Mouse (Mus musculus) embryonic stem cell, embryonic (primary cell): ENCODE data around the gene Pdk2.

Experiments used
- CTCF ChIA-PET, 4 experiments: fragments of 300-600 bp in 2 of 4; fragments of 350-600 bp in 2 of 4; sonication (Branson Sonifier 250); formaldehyde crosslinking; loops; one replicate each; lab custom pipeline; 2022; ENCODE audit warnings: inconsistent platforms in 2 of 4; lab: Charles Lee
- POLR2A ChIA-PET, 4 experiments: fragments of 300-600 bp in 2 of 4; fragments of 350-600 bp in 2 of 4; sonication (Branson Sonifier 250); formaldehyde crosslinking; loops; one replicate each; lab custom pipeline; 2022; ENCODE audit warnings: antibody characterized with exemption in 4 of 4, inconsistent platforms in 1 of 4; lab: Charles Lee

Pdk2 gene

DNA sequence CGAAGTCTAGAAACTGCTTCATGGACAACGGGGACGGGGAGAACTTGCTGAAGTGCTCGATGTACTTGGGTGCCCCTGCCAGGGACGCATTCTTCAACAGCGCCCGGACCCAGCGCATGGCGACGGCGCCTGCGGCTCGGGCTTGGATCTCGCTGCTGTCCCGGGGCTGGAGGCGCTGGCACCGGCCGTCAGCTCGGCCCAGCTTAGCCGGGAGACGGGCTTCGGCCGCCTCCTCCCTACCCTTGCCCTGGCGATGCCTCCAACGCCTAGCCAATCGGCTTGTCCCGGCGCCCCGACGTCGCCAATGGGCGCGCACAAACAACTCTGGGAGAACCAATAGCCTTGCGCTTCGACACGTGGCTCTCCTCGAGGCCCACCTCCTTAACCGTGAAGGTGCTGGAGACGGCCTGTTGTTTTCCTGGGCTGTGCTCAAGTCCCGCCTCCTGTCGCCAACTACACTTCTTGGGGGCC lies at the start of gene Pdk2:
Gene Pdk2, minus strand, starts transcription at position 216 of the 471 bp plus-strand sequence.
- CTCF ChIA-PET, result interaction anchor here (0.6 to 2.5 kb wide), 26 partner anchors 8 to 255 kb away, joined by 3 to 19 read pairs (median 4); no protein-coding TSS in a partner anchor
- POLR2A ChIA-PET, result interaction anchor here in 3 of 4 experiments (0.6 to 2.5 kb wide), 15 partner anchors 11 to 271 kb away, joined by 3 to 6 read pairs (median 3); partner anchors contain the start of genes Itga3 (in 2 of the 3) and Ppp1r9b (in 1 of the 3)

GRCm38 (mm10) chr11:95088857-95089779 lies 48.0 kb upstream of the Pdk2 start:
- ChIA-PET POLR2A (interaction anchor here in 2 of 4 experiments (1.1 to 2.0 kb wide), 3 partner anchors 11 to 16 kb away, joined by 4 to 5 read pairs (median 5); no protein-coding TSS in a partner anchor), CTCF (interaction anchor here in 1 of 4 experiments (1.3 kb wide), 1 partner anchor 119 kb away, joined by 3 read pairs; no protein-coding TSS in a partner anchor)

DNA sequence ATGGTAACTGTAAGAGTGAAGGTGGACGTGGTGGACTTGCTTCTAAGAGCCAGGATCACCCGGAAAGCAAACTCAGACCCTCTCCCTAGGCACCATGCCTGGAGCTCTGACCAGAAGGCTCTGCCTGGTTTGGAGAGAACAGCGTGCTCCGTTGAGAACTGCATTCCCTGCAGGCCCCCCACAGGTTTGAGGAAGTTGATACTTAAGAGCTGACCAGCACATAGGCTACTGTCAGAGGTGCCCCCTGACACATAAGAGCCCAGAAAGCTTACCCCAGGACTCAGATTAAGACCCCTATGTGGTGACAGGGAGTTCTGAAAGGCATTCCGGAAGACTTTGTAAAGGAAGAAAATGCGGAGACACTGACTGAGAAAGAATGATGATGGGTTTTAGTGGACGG lies 47.1 kb upstream of the Pdk2 start:
- ChIA-PET CTCF (interaction anchor here in 2 of 4 experiments (1.0 to 1.3 kb wide), 2 partner anchors 13 to 118 kb away, joined by 3 read pairs; no protein-coding TSS in a partner anchor), POLR2A (interaction anchor here in 3 of 4 experiments (0.5 to 2.0 kb wide), 4 partner anchors 10 to 17 kb away, joined by 3 to 5 read pairs (median 4); partner anchors contain the start of gene Itga3 (in 1 of the 3))

- CTCF ChIA-PET, result interaction anchor here (0.5 to 1.9 kb wide), 10 partner anchors 9 to 438 kb away, joined by 3 to 12 read pairs (median 3); partner anchors contain the start of gene Itga3 (in 1 of the 4)
- POLR2A ChIA-PET, result interaction anchor here in 3 of 4 experiments (0.5 to 2.9 kb wide), 9 partner anchors 9 to 225 kb away, joined by 3 to 25 read pairs (median 5); partner anchors contain the start of gene Itga3 (in 2 of the 3)
Observed at GRCm38 (mm10) chr11:95087301-95088228, 46.4 kb upstream of the Pdk2 start.

GRCm38 (mm10) chr11:95086229-95086628 lies 45.1 kb upstream of the Pdk2 start:
- ChIA-PET CTCF (interaction anchor here in 2 of 4 experiments (0.5 to 1.9 kb wide), 5 partner anchors 9 to 165 kb away, joined by 3 to 8 read pairs (median 3); partner anchors contain the start of gene Itga3 (in 2 of the 2)), POLR2A (interaction anchor here in 3 of 4 experiments (0.5 to 2.9 kb wide), 7 partner anchors 10 to 669 kb away, joined by 3 to 25 read pairs (median 3); partner anchors contain the start of gene Itga3 (in 1 of the 3))

- POLR2A ChIA-PET, result interaction anchor here in 3 of 4 experiments (0.6 to 2.9 kb wide), 4 partner anchors 9 to 156 kb away, joined by 3 to 25 read pairs (median 4); partner anchors contain the start of gene Itga3 (in 1 of the 3)
- CTCF ChIA-PET, result interaction anchor here in 2 of 4 experiments (0.5 to 1.9 kb wide), 7 partner anchors 9 to 393 kb away, joined by 3 to 8 read pairs (median 3); partner anchors contain the start of gene Itga3 (in 2 of the 2)
Observed at GRCm38 (mm10) chr11:95085710-95086109, 44.6 kb upstream of the Pdk2 start.

- ChIA-PET POLR2A (interaction anchor here in 3 of 4 experiments (0.6 to 2.9 kb wide), 4 partner anchors 8 to 395 kb away, joined by 3 to 25 read pairs (median 4); partner anchors contain the start of gene Itga3 (in 1 of the 3)), CTCF (interaction anchor here in 2 of 4 experiments (0.6 to 1.3 kb wide), 4 partner anchors 12 to 174 kb away, joined by 3 read pairs; no protein-coding TSS in a partner anchor)
Observed at GRCm38 (mm10) chr11:95084811-95085382, 43.7 kb upstream of the Pdk2 start.

GRCm38 (mm10) chr11:95084175-95084574 lies 43.0 kb upstream of the Pdk2 start:
- CTCF ChIA-PET, result interaction anchor here in 3 of 4 experiments (0.5 to 1.3 kb wide), 4 partner anchors 11 to 175 kb away, joined by 3 read pairs; no protein-coding TSS in a partner anchor
- POLR2A ChIA-PET, result interaction anchor here in 3 of 4 experiments (0.8 to 1.1 kb wide), 3 partner anchors 9 to 396 kb away, joined by 3 read pairs; no protein-coding TSS in a partner anchor

GRCm38 (mm10) chr11:95082896-95083295 lies 41.7 kb upstream of the Pdk2 start:
- ChIA-PET POLR2A (no interaction called here), CTCF (no interaction called here)

- ChIA-PET CTCF (interaction anchor here in 1 of 4 experiments (0.8 to 1.3 kb wide), 3 partner anchors 9 to 102 kb away, joined by 3 read pairs; partner anchors contain the start of gene Pdk2), POLR2A (interaction anchor here in 3 of 4 experiments (1.1 to 2.6 kb wide), 3 partner anchors 9 to 123 kb away, joined by 3 to 5 read pairs (median 3); no protein-coding TSS in a partner anchor)
Observed at GRCm38 (mm10) chr11:95080783-95081182, 39.6 kb upstream of the Pdk2 start.

DNA sequence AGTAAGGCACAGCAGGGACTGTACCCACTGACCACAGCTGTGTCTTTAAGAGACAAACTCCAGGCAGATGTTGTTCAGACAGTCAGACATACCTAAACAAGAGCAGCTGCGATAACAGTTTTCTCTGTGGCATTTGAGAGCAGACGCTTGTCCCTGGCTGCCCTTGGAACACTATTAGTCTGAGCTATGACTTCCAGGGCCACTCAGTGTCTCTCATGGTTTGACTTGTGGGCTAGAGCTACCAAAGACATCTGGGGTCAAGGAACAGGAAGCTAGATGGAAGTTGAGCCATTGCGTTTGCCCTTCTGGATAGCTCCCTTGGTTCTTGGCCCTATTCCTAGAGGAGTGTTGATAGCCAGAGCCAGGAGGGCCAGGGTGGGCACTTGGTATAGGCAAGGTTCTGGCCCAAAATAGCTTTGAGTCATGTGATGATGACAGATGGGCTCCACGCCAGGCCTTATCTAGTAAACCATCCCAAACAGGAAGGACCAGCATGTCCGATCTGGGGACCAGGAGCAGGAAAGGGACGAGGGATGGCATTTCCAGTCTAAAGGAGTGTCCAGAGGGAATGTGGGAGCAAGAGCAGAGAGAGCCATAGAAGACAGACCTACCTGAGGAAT lies 38.2 kb upstream of the Pdk2 start:
- ChIA-PET POLR2A (interaction anchor here (0.6 to 2.6 kb wide), 9 partner anchors 8 to 869 kb away, joined by 3 to 5 read pairs (median 3); no protein-coding TSS in a partner anchor), CTCF (interaction anchor here in 3 of 4 experiments (0.5 to 1.9 kb wide), 9 partner anchors 33 to 459 kb away, joined by 3 to 5 read pairs (median 3); no protein-coding TSS in a partner anchor)

DNA sequence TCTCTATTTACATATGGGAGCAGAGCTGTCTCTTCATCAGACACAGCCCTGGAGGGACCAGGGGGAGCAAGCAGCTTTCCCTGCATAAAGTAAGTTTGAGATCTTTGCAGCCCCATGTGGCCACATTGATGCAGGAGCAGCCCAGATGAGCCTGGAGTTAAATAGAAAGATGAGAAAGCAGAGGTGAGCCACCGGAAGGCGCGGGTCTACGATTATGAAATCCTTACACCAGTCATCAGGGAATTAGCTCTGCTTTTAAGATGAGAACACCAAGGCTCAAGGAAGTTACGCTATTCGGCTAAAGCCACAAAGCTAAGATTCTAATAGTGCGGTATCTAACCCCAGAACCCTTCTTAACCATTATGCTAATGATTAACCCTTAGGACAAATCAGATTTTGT lies 36.8 kb upstream of the Pdk2 start:
- ChIA-PET POLR2A (interaction anchor here in 3 of 4 experiments (0.5 to 4.1 kb wide), 5 partner anchors 9 to 212 kb away, joined by 3 to 25 read pairs (median 7); no protein-coding TSS in a partner anchor), CTCF (interaction anchor here in 3 of 4 experiments (0.6 to 1.9 kb wide), 10 partner anchors 9 to 174 kb away, joined by 3 to 6 read pairs (median 3); partner anchors contain the start of gene Ppp1r9b (in 1 of the 3))

GRCm38 (mm10) chr11:95076536-95077111 lies 35.5 kb upstream of the Pdk2 start, which contains the start of gene Itga3:
Gene Itga3 (minus strand): TSS chr11:95076801.
- ChIA-PET POLR2A (interaction anchor here in 3 of 4 experiments (0.5 to 4.1 kb wide), 31 partner anchors 10 to 887 kb away, joined by 3 to 25 read pairs (median 5); partner anchors contain the start of genes Pdk2 (in 2 of the 3) and Ppp1r9b (in 2 of the 3)), CTCF (interaction anchor here in 3 of 4 experiments (0.5 to 2.4 kb wide), 24 partner anchors 9 to 426 kb away, joined by 3 to 12 read pairs (median 4); no protein-coding TSS in a partner anchor)

DNA sequence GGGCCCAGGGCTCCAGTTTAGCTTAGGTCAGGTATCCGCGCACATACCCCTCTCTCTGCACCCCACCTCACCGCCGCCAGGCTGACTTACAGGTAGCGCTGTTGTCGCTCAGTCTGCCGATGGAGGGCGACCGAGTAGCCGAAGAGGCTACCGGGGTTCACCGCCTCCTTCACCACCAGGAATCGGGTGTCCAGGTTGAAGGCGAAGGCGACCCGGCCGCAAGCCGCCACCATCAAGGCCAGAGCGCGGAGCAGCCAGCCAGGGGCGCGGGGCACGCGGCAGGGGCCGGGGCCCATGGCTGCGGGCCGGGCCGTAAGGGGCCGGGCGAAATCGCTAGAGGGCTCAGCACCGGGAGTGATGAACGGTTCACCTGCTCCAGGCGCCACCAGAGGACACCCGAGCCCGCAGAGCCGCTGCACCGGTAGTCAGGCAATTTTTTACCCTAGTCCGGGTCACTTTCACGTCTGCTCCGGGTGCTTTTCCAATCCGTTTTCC lies 34.9 kb upstream of the Pdk2 start:
- ChIA-PET POLR2A (interaction anchor here in 3 of 4 experiments (0.5 to 4.1 kb wide), 25 partner anchors 8 to 243 kb away, joined by 3 to 25 read pairs (median 5); partner anchors contain the start of genes Pdk2 (in 2 of the 3) and Ppp1r9b (in 1 of the 3)), CTCF (interaction anchor here in 3 of 4 experiments (0.5 to 2.4 kb wide), 23 partner anchors 9 to 426 kb away, joined by 3 to 12 read pairs (median 4); no protein-coding TSS in a partner anchor)
